Mouse (Mus musculus) forebrain, embryonic 15.5 days (tissue): ENCODE results near the gene Sema7a. TPM values are rescaled to one million over a fixed set of nuclear protein-coding genes. Genes with fewer than 3 reads are reported as not detected.

Experiments
- ATAC-seq: fragments of 200-750 bp; cut with Nextera tagmentation; replicated peaks from 2 replicates; pipeline ENCODE4 v1.8.0; 2017; ENCODE audit warnings: mild to moderate bottlenecking, moderate TSS enrichment, moderate library complexity
- H3K27ac ChIP-seq: fragments of 300-500 bp; sonication (generic); replicated peaks from 2 replicates; pipeline ENCODE4 v1.5.1; 2015; ENCODE audit warnings: mild to moderate bottlenecking, inconsistent platforms
- H3K27me3 ChIP-seq: fragments of 300-500 bp; sonication (generic); 2 replicates; pipeline ENCODE4 v1.6.1; 2015; ENCODE audit warnings: inconsistent platforms
- H3K36me3 ChIP-seq: fragments of 300-500 bp; sonication (generic); 2 replicates; pipeline ENCODE4 v1.6.1; 2015; ENCODE audit warnings: mild to moderate bottlenecking, inconsistent platforms
- H3K4me1 ChIP-seq: fragments of 300-500 bp; sonication (generic); 2 replicates; pipeline ENCODE4 v1.6.1; 2015; ENCODE audit warnings: inconsistent platforms
- H3K4me2 ChIP-seq: fragments of 300-500 bp; sonication (generic); replicated peaks from 2 replicates; pipeline ENCODE4 v1.6.1; 2015; ENCODE audit warnings: mild to moderate bottlenecking, inconsistent platforms
- H3K4me3 ChIP-seq: fragments of 300-500 bp; sonication (generic); 2 replicates; pipeline ENCODE4 v1.5.1; 2015; ENCODE audit warnings: mild to moderate bottlenecking, inconsistent platforms
- H3K9ac ChIP-seq: fragments of 300-500 bp; sonication (generic); replicated peaks from 2 replicates; pipeline ENCODE4 v1.6.1; 2015; ENCODE audit warnings: mild to moderate bottlenecking, inconsistent platforms
- H3K9me3 ChIP-seq: fragments of 300-500 bp; sonication (generic); 2 replicates; pipeline ENCODE4 v1.6.1; 2016; ENCODE audit warnings: inconsistent platforms
- WGBS: fragments of 180-500 bp; shearing (Covaris S2); methylation state at CpG from one replicate; pipeline ENCODE4 v1.1.7; 2015; ENCODE audit warnings: mixed read lengths; 5-methylcytosine and 5-hydroxymethylcytosine counted together
- polyA plus RNA-seq: library from polyadenylated mRNA; unstranded; fragments of >200 nt; fragmentation: Nextera tagmentation; extraction: Ambion mirVana; gene quantifications from 2 replicates; pipeline ENCODE4 v1.2.1, GENCODE M21; 2015

The Sema7a gene
- polyA plus RNA-seq, 1 experiment from 2014 or later: 3.4 TPM

DNA sequence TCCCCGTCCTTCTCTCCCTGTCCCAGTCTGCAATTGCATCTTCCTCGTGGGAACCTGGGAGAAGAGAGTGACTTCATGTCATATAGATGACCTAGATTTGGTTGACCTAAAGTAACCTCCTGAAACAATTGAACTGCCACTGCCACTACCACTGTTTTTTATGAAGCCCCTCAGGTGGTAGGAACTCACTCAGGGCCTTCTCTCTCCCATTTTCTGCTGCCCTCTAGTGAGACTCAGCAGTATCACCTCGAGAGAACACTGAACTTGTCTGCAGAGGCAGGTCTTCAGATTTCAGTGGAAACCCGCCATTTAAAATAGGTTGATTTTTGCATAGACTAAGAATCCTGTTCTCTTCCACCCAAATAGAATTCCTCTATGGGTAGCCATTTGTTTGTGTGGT lies 55.4 kb downstream of the Sema7a start:
- no peak for ATAC-seq
- Histone ChIP-seq H3K27me3 (peaks cover 13% of the 10 kb centered on the region), H3K9ac (no peak overlapping the region), H3K9me3 (no peaks in the 10 kb centered on the region), H3K4me3 (no peak overlapping the region), H3K27ac (no peak overlapping the region), H3K4me2 (no peak overlapping the region), H3K36me3 (no peaks in the 10 kb centered on the region), H3K4me1 (peaks cover 23% of the 10 kb centered on the region)
- WGBS: 35% methylated on average over 4 of the region's 4 CpGs

DNA sequence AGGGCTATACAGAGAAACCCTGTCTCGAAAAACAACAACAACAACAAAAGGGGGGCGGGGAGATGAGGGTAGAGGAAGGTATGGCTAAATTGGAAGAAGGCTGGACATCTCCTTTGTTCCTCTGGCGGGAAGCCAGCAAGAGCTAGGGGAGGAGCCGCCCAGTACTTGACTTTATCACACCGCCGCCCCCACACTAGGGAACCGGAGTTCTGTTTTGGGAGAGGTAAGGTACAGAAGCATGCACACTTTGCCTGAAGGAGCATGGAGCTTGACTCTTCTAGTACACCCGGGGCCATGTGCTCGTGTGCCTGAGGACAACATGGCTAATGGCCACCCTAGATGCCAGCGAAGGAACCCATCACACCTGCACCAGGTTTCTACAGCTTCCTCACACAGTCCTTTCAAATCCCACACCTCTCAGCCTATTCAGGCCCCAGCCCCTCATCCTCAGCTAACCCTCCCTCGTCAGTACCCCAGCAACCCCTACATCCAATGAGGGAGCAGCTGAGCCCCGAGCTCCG lies 57.7 kb downstream of the Sema7a start:
- peak overlapping the region; percentile 48 for H3K4me2 ChIP-seq
- no peak overlapping the region for H3K27ac ChIP-seq
- H3K4me1 ChIP-seq: peaks cover 23% of the 10 kb centered on the region
- 25% methylated on average over 13 of the region's 13 CpGs for WGBS
- H3K9me3 ChIP-seq: no peaks in the 10 kb centered on the region
- H3K9ac ChIP-seq: peak overlapping the region; percentile 3; the same call in 1 of the 2 replicates
- ATAC-seq: no peak
- peak overlapping the region; percentile 32 for H3K4me3 ChIP-seq
- H3K27me3 ChIP-seq: peaks cover 13% of the 10 kb centered on the region
- no peaks in the 10 kb centered on the region for H3K36me3 ChIP-seq

DNA sequence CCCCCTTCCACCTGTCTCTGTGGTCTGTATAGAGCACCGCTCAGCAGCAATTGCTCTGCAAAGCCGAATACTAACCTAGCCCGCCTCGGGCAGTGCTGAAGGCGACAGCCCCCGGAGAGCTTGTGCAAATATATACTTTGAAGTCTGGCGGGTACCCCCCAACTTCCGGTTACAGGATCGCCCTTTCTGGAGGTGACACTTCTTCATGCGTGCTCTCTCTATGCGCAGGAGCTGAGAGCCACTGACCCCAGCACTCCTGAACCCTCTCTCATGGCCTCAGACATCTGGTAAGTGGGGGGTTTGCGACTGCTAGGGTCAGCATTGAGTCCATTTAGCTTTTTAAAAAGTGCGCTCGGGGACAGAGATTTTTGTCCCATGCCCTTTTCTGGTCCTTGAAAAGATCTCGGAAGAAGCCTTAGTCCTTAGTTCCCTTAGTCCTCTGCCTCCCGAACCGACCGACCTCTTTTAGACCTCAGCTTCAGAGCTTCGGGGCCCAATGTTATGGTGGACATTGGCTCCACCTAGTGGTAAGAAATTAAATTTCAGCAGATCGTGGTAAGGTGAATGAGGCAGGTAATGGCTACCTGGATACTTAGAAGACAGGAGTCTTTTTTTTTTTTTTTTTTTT lies 58.2 kb downstream of the Sema7a start:
- H3K4me2 ChIP-seq: peak overlapping the region; percentile 48
- peaks cover 13% of the 10 kb centered on the region for H3K27me3 ChIP-seq
- peak overlapping the region; percentile 3; the same call in 1 of the 2 replicates for H3K9ac ChIP-seq
- peak overlapping the region; percentile 32 for H3K4me3 ChIP-seq
- no peak overlapping the region for H3K27ac ChIP-seq
- no peaks in the 10 kb centered on the region for H3K36me3 ChIP-seq
- peak; percentile 87 for ATAC-seq
- H3K4me1 ChIP-seq: peaks cover 18% of the 10 kb centered on the region
- 1% methylated on average over 20 of the region's 20 CpGs for WGBS
- no peaks in the 10 kb centered on the region for H3K9me3 ChIP-seq

DNA sequence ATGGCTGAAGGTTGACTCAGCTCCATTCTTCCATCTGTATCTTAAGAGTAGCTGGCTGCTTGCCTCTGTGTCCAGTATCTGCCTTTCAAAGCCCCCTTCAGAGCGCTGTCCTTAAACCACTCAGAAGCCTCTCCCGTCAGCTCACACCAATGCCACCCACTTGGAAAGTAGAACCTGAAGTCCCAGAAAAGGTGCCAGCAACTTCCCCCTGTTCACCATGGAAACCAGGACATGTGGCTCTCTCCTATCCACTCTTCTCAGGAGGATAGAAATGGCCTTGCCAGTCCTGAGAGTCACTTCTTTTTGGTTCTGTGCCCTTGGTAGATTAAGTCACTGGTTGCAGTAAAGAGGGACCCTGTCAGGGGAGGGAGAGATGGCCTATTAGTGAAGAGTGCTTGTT lies 58.8 kb downstream of the Sema7a start:
- peaks cover 13% of the 10 kb centered on the region for H3K27me3 ChIP-seq
- ATAC-seq: 0 out of 2 replicates have a peak, but pooled peaks have one; percentile 5
- H3K9ac ChIP-seq: no peak overlapping the region
- peaks cover 12% of the 10 kb centered on the region for H3K4me1 ChIP-seq
- H3K4me2 ChIP-seq: no peak overlapping the region
- H3K36me3 ChIP-seq: no peaks in the 10 kb centered on the region
- no peaks in the 10 kb centered on the region for H3K9me3 ChIP-seq
- H3K27ac ChIP-seq: no peak overlapping the region
- H3K4me3 ChIP-seq: no peak overlapping the region
- 53% methylated on average over 2 of the region's 2 CpGs for WGBS

DNA sequence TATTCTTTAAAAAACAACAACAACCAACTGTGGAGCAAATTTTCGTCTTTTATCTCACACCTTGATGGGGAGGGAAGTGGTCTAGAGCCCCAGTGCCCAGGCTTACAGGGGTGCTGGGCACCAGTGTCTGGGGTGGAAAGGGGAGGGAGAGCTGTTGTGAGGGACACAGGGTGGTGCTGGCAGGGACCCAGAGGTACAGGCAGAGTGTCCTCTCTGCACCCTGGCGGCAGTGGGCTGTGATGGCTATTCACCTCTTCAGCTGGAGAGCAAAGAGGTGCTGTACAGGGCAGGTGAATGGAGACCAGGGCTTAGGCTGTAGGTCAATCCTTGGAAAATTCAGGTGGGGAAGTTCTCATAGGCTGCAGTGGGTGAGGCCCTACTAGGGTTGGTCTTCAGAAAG lies 59.8 kb downstream of the Sema7a start:
- Histone ChIP-seq H3K27me3 (peaks cover 13% of the 10 kb centered on the region), H3K27ac (no peak overlapping the region), H3K4me2 (no peak overlapping the region), H3K9ac (no peak overlapping the region), H3K9me3 (no peaks in the 10 kb centered on the region), H3K4me1 (peaks cover 9% of the 10 kb centered on the region), H3K36me3 (no peaks in the 10 kb centered on the region), H3K4me3 (no peak overlapping the region)
- ATAC-seq: no peak
- WGBS: 35% methylated on average over 2 of the region's 2 CpGs

DNA sequence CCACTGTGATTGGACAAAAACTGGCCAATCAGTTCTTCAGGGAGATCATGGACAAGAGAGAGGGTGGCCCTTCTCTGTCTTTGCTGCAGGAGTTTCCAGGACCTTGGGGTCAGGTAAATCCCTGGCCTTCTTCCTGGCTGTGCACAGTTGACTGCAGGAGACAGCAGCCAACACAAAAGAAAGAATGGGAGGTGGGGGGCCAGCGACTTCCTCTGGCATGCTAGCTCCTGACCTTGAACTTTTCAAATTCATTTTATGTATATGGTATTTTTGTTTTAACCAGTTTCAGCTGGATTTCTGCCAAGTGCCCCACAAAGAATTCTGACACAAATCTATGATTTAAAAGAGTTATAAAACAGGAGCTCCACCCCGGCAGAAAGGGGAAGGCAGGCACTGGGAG lies 63.4 kb downstream of the Sema7a start:
- WGBS: 22% methylated on average over 2 of the region's 2 CpGs
- Histone ChIP-seq H3K9ac (no peak overlapping the region), H3K4me2 (no peak overlapping the region), H3K36me3 (no peaks in the 10 kb centered on the region), H3K27ac (no peak overlapping the region), H3K9me3 (no peaks in the 10 kb centered on the region), H3K27me3 (peaks cover 8% of the 10 kb centered on the region), H3K4me3 (no peak overlapping the region), H3K4me1 (peaks cover 2% of the 10 kb centered on the region)
- no peak for ATAC-seq

DNA sequence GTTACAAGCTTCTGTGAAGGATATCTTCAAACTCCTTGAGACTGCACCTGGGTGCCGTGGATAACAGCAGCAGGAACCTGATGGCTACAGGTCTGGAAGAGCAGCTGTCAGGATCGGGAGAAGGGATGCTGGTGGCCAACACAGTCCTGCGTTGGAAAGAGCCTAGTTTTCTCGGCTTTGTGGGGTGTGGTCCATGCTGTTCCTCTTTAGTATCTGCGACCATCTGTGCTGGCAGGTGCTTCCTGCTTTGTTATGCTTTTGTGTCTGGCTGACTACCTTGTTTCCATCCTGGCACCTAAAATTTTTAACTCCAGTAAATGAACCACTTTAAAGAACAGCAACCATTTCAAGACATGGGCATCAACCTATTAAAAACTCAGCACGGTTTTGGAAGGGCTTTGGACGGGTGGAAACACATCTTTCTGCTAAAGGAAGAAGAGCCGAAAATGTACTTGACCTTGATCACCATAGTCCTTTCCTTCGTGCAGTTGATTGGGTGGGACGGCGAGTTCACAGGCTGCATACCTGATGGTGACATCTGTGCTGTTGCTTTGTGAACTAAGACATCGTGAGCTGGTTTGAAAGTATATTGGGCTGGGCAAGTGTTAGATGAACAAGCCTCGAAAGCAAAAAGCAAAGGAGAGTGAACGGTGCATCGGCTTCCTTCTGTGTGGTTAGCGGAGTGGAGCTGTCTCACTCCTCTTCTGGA lies 66.0 kb downstream of the Sema7a start, which contains the start of gene Cyp11a1:
Gene Cyp11a1 (plus strand): TSS at position 659 of the 709 bp plus-strand sequence.
- no peak for ATAC-seq
- WGBS: 83% methylated on average over 16 of the region's 16 CpGs
- no peaks in the 10 kb centered on the region for H3K27me3 ChIP-seq
- peaks cover 16% of the 10 kb centered on the region for H3K4me1 ChIP-seq
- H3K9me3 ChIP-seq: no peaks in the 10 kb centered on the region
- no peaks in the 10 kb centered on the region for H3K36me3 ChIP-seq
- no peak within 1 kb of the TSS for H3K4me2 ChIP-seq
- H3K27ac ChIP-seq: no peak within 1 kb of the TSS
- no peak within 1 kb of the TSS for H3K4me3 ChIP-seq
- no peak within 1 kb of the TSS for H3K9ac ChIP-seq

DNA sequence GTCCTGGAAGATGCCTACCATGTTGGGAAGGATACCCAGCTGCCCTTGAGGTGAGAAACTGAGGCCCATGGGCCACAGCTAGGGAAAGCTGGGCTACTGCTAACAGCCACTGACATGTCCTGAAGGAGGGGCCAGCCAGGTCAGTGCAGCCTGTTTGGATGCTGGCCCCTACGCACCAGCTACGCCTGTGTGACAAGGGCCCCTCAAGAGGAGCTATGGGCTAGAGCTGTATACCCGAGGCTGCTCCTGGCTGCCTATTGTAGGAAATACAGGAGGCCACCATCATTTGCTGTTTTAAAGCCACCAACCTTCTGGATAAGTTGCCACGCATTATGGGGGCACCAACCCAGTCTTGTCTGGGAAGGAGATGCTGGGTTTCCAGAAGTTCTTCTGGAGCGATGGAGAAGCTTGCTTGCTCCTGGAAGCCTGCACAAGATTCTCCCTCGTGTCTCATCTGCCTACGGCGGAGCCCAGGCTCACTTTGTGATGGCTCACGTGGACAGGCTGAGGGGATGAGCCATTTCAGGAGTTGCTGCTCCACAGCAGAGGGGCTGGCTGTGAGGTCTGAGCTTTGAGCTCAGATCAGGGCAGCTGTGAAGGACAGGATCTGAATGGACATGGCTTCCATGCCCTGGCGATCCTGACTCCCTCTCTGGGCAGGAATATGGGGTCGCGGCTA lies 68.6 kb downstream of the Sema7a start:
- no peaks in the 10 kb centered on the region for H3K36me3 ChIP-seq
- 49% methylated on average over 12 of the region's 12 CpGs for WGBS
- H3K4me3 ChIP-seq: peak overlapping the region; percentile 12
- peaks cover 28% of the 10 kb centered on the region for H3K4me1 ChIP-seq
- H3K4me2 ChIP-seq: peak overlapping the region; percentile 36
- peak overlapping the region; percentile 86 for H3K27ac ChIP-seq
- no peaks in the 10 kb centered on the region for H3K9me3 ChIP-seq
- peak overlapping the region; percentile 10; the same call in 1 of the 2 replicates for H3K9ac ChIP-seq
- peak; percentile 72 for ATAC-seq
- H3K27me3 ChIP-seq: no peaks in the 10 kb centered on the region

DNA sequence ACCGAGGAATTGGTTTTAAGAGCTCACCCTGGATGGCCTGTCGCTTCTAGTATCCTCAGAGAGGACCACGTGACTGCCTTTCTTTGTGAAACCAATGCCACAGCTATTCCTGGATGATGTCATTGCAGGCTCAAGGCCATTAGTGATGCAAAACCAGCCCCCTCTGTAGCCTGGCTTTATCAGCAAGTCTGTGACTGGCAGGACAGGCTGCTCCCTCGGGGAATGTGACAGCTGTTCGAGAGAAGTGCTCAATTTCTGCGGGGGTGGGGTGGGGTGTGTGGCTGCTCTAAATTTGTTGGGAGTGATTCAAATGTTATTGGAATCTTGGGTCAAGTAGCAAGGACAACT lies 69.1 kb downstream of the Sema7a start:
- Histone ChIP-seq H3K4me1 (peaks cover 28% of the 10 kb centered on the region), H3K27ac (peak overlapping the region; percentile 86), H3K36me3 (no peaks in the 10 kb centered on the region), H3K4me2 (peak overlapping the region; percentile 36), H3K27me3 (no peaks in the 10 kb centered on the region), H3K9ac (peak overlapping the region; percentile 10; the same call in 1 of the 2 replicates), H3K9me3 (no peaks in the 10 kb centered on the region), H3K4me3 (peak overlapping the region; percentile 12)
- peak; percentile 92 for ATAC-seq
- under 1% methylated on average over 6 of the region's 6 CpGs for WGBS

DNA sequence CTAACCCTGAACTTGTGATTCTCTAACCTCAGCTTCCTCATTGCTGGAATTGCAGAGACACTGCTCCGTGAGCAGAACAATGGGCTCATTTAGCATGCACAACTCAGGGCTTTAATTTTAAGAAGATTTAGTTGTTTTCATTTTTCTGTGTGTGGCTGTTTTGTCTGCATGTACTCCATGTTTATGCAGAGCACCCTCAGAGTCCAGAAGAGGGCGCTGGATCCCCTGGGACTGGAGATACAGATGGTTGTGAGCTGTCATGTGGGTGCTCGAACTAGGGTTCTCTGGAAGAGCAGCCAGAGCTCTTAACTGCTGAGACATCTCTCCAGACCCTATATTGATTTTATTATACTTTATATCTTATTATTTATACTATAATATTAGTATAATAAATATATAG lies 69.7 kb downstream of the Sema7a start:
- Histone ChIP-seq H3K4me2 (no peak overlapping the region; the same call in 1 of the 2 replicates), H3K27me3 (no peaks in the 10 kb centered on the region), H3K4me3 (no peak overlapping the region), H3K27ac (peak overlapping the region; percentile 86), H3K4me1 (peaks cover 28% of the 10 kb centered on the region), H3K9me3 (no peaks in the 10 kb centered on the region), H3K9ac (0 out of 2 replicates have a peak overlapping the region, but pooled peaks have one; percentile 5), H3K36me3 (no peaks in the 10 kb centered on the region)
- WGBS: 47% methylated on average over 3 of the region's 3 CpGs
- ATAC-seq: no peak

DNA sequence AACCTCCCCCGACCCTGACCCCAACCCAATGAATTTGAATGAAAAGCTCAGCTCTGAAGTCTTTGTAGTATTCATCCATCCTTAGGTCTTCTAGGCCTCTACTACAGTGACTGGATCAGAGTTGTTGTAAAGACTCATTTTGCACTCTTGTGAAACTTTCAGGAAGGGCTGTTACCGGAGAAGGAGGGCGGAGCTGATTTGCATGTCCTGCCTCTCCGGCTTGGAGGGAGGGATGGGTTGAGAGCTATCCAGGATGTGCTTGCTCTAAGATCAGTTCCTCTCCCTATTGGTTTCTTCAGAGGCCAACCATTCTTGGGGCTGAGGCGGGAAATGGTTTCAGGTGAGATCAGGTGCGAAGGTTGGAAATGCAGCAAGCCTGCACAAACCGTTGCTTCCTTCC lies 71.1 kb downstream of the Sema7a start:
- WGBS: 64% methylated on average over 7 of the region's 7 CpGs

DNA sequence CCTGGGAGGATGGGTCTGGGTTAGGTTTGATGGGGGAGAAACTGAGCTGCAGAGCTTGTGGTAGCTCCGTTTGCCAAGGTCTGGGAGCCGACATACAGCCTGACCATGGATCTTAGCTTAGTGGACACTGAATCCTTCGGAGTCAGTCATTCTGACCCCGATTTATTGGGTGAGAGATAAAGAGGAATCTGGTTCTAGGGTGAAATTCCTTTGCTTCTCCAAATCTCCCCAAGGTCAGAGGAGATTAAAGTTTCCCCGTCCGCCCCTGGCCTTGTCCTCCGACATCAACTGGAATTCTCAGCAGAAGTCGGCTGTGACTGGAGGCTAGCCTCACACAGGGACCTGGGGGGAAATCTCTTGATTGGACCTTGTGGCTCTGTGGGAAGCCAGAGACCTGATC lies 71.6 kb downstream of the Sema7a start:
- H3K4me3 ChIP-seq: no peak overlapping the region
- H3K9ac ChIP-seq: no peak overlapping the region
- H3K36me3 ChIP-seq: no peaks in the 10 kb centered on the region
- ATAC-seq: no peak
- H3K9me3 ChIP-seq: no peaks in the 10 kb centered on the region
- no peak overlapping the region for H3K27ac ChIP-seq
- no peaks in the 10 kb centered on the region for H3K27me3 ChIP-seq
- 85% methylated on average over 8 of the region's 8 CpGs for WGBS
- H3K4me2 ChIP-seq: no peak overlapping the region
- H3K4me1 ChIP-seq: peaks cover 28% of the 10 kb centered on the region

More for the DNA sequence above, 71.1 kb downstream of the Sema7a start:
- Histone ChIP-seq H3K4me2 (no peak overlapping the region), H3K36me3 (no peaks in the 10 kb centered on the region), H3K4me1 (peaks cover 28% of the 10 kb centered on the region), H3K9me3 (no peaks in the 10 kb centered on the region), H3K27ac (no peak overlapping the region), H3K9ac (no peak overlapping the region), H3K27me3 (no peaks in the 10 kb centered on the region), H3K4me3 (no peak overlapping the region)
- no peak for ATAC-seq
